Mouse (Mus musculus): ENCODE measurements around the gene Adamts12.
A peak's percentile ranks its signal among the peaks of the same experiment; 100 is the strongest.

DNA sequence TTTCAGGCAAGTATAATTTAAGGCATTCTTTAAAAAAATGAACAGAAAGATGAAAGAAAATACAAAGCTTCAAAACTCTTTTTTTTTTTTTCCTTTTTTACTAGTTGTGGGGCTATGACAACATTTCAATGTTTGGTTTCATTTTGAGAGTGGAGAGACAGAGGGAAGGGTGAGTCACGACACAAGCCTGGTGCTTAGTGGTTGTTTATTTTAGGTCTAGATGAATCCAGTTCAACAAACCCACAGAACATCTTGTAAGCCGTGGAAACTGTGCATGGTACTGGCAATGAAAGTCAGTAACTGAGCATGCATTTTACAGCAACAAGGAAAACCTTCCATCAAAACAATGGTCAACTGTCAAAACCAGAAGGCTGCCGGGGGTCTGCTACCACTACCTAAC, 31.0 kb downstream of the Adamts12 start:
- no peak for TF ChIP-seq MAX (IDR thresholded peaks at IDR 0.05; ENCODE audit: low read length)
- TF ChIP-seq CTCF (conservative IDR thresholded peaks at IDR 0.05 in 1 of 2, IDR thresholded peaks at IDR 0.05 in 1 of 2; ENCODE audit: low read depth in 2 of 2, low read length in 2 of 2) = no peak
- TF ChIP-seq POLR2A (IDR thresholded peaks at IDR 0.05; ENCODE audit: low read depth, low read length) = no peak
- no peak for TF ChIP-seq MAZ (IDR thresholded peaks at IDR 0.05; ENCODE audit: low read depth, low read length)
- TF ChIP-seq NRF1 (IDR thresholded peaks at IDR 0.05; ENCODE audit: low read depth, low read length) = no peak
- TF ChIP-seq CHD1 (IDR thresholded peaks at IDR 0.05; ENCODE audit: low read depth, low read length) = no peak
- no peak for TF ChIP-seq KAT2A (IDR thresholded peaks at IDR 0.05; ENCODE audit: insufficient replicate concordance, low read length)
- TF ChIP-seq MAFK (IDR thresholded peaks at IDR 0.05; ENCODE audit: insufficient replicate concordance, low read length) = no peak
- TF ChIP-seq MEF2A (IDR thresholded peaks at IDR 0.05; ENCODE audit: borderline replicate concordance, low read depth, low read length) = peak; percentile 46; the same call in 1 of the 2 replicates
- TF ChIP-seq GABPA (IDR thresholded peaks at IDR 0.05; ENCODE audit: insufficient replicate concordance, low read depth, low read length) = no peak
- TF ChIP-seq UBTF (IDR thresholded peaks at IDR 0.05; ENCODE audit: low read depth, low read length) = no peak
- no peak for TF ChIP-seq CHD2 (IDR thresholded peaks at IDR 0.05; ENCODE audit: low read length)
